Mouse (Mus musculus) forebrain, embryonic 16.5 days (tissue): Measurements from ENCODE around the gene Kcnq1. TPM values are rescaled to one million over a fixed set of nuclear protein-coding genes. Genes with fewer than 3 reads are reported as not detected.
A peak's percentile ranks its signal among the peaks of the same experiment; 100 is the strongest.

Experiments
- ATAC-seq: fragments of 200-750 bp; cut with Nextera tagmentation; 2 replicates; pipeline ENCODE4 v1.8.0; 2017; ENCODE audit warnings: mild to moderate bottlenecking, moderate library complexity
- H3K27ac ChIP-seq: fragments of 300-500 bp; sonication (generic); 2 replicates; pipeline ENCODE4 v1.5.1; 2014; ENCODE audit warnings: low read length, control low read depth
- H3K27me3 ChIP-seq: fragments of 300-500 bp; sonication (generic); replicated peaks from 2 replicates; pipeline ENCODE4 v1.6.1; 2014; ENCODE audit warnings: low read length; ENCODE audit not compliant: control insufficient read depth, insufficient read depth
- H3K36me3 ChIP-seq: fragments of 300-500 bp; sonication (generic); 2 replicates; pipeline ENCODE4 v1.6.1; 2014; ENCODE audit not compliant: control insufficient read depth, insufficient read depth
- H3K4me1 ChIP-seq: fragments of 300-500 bp; sonication (generic); replicated peaks from 2 replicates; pipeline ENCODE4 v1.6.1; 2014; ENCODE audit warnings: low read length; ENCODE audit not compliant: control insufficient read depth, insufficient read depth
- H3K4me2 ChIP-seq: fragments of 300-500 bp; sonication (generic); 2 replicates; pipeline ENCODE4 v1.6.1; 2014; ENCODE audit warnings: mild to moderate bottlenecking, low read length, control low read depth
- H3K4me3 ChIP-seq: fragments of 300-500 bp; sonication (generic); replicated peaks from 2 replicates; pipeline ENCODE4 v1.5.1; 2014; ENCODE audit warnings: mild to moderate bottlenecking, low read length, control low read depth
- H3K9ac ChIP-seq: fragments of 300-500 bp; sonication (generic); replicated peaks from 2 replicates; pipeline ENCODE4 v1.6.1; 2014; ENCODE audit warnings: low read depth, low read length, control low read depth
- H3K9me3 ChIP-seq: fragments of 300-500 bp; sonication (generic); 2 replicates; pipeline ENCODE4 v1.6.1; 2016; ENCODE audit warnings: low read length; ENCODE audit not compliant: control insufficient read depth
- WGBS: fragments of 180-500 bp; shearing (Covaris S2); extraction: QIAGEN DNeasy Blood & Tissue Kit; methylation state at CpG from one replicate; pipeline ENCODE4 v1.1.7; 2014; 5-methylcytosine and 5-hydroxymethylcytosine counted together
- polyA plus RNA-seq: library from polyadenylated mRNA; unstranded; fragments of >200 nt; fragmentation: Nextera tagmentation; extraction: Ambion mirVana; gene quantifications from 2 replicates; pipeline ENCODE4 v1.2.1, GENCODE M21; 2015

Gene Kcnq1
- polyA plus RNA-seq, 1 experiment from 2014 or later = 1.1 TPM

- Histone ChIP-seq H3K4me1 (no peaks in the 10 kb centered on the region), H3K36me3 (no peaks in the 10 kb centered on the region), H3K4me3 (no peak overlapping the region), H3K9ac (no peak overlapping the region), H3K9me3 (no peaks in the 10 kb centered on the region), H3K27ac (no peak overlapping the region), H3K4me2 (no peak overlapping the region), H3K27me3 (peaks cover 65% of the 10 kb centered on the region)
- ATAC-seq = no peak
- WGBS = 76% methylated on average over 5 of the region's 5 CpGs
Observed at GRCm38 (mm10) chr7:143360776-143361175, 254.6 kb downstream of the Kcnq1 start.

GRCm38 (mm10) chr7:143364092-143364832 is 258.1 kb downstream of the Kcnq1 start:
- H3K9me3 ChIP-seq = no peaks in the 10 kb centered on the region; the same call in 1 of the 2 replicates
- peaks cover 6% of the 10 kb centered on the region; the same call in 1 of the 2 replicates for H3K4me1 ChIP-seq
- no peak overlapping the region for H3K9ac ChIP-seq
- no peaks in the 10 kb centered on the region for H3K36me3 ChIP-seq
- no peak for ATAC-seq
- WGBS = 96% methylated on average over 7 of the region's 7 CpGs
- H3K4me3 ChIP-seq = no peak overlapping the region
- H3K27ac ChIP-seq = no peak overlapping the region
- H3K4me2 ChIP-seq = no peak overlapping the region
- H3K27me3 ChIP-seq = peaks cover 77% of the 10 kb centered on the region

GRCm38 (mm10) chr7:143364969-143365839 is 259.0 kb downstream of the Kcnq1 start:
- Histone ChIP-seq H3K4me2 (no peak overlapping the region), H3K9ac (no peak overlapping the region), H3K27me3 (peaks cover 70% of the 10 kb centered on the region), H3K27ac (no peak overlapping the region), H3K9me3 (no peaks in the 10 kb centered on the region; the same call in 1 of the 2 replicates), H3K36me3 (no peaks in the 10 kb centered on the region), H3K4me1 (peaks cover 6% of the 10 kb centered on the region; the same call in 1 of the 2 replicates), H3K4me3 (no peak overlapping the region)
- no peak for ATAC-seq
- 70% methylated on average over 8 of the region's 8 CpGs for WGBS

- H3K9me3 ChIP-seq = no peaks in the 10 kb centered on the region; the same call in 1 of the 2 replicates
- H3K4me1 ChIP-seq = peaks cover 6% of the 10 kb centered on the region; the same call in 1 of the 2 replicates
- H3K36me3 ChIP-seq = no peaks in the 10 kb centered on the region
- H3K4me2 ChIP-seq = peak overlapping the region; percentile 4; the same call in 1 of the 2 replicates
- no peak overlapping the region for H3K27ac ChIP-seq
- H3K27me3 ChIP-seq = peaks cover 75% of the 10 kb centered on the region
- 42% methylated on average over 20 of the region's 20 CpGs for WGBS
- no peak for ATAC-seq
- H3K9ac ChIP-seq = no peak overlapping the region
- H3K4me3 ChIP-seq = no peak overlapping the region
Observed at GRCm38 (mm10) chr7:143367366-143368266, 261.5 kb downstream of the Kcnq1 start.

DNA sequence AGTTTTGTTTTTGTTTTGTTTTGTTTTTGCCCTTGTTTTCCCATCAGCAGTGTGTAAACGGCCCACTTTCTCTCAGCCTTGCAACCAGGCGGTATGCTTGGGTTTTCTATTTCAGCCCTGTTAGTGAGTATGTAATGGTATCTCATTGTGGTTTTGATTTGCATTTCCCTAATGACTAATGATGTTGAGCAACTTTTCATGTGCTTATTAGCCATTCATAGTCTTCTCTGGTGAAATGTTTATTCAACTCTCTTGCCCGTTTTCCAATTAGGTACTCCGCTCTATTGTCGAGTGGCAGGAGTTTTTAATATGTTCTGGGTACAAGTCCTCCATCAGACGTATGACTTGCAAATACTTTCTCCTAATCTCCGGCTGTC is 262.1 kb downstream of the Kcnq1 start:
- H3K27ac ChIP-seq = no peak overlapping the region
- H3K4me3 ChIP-seq = no peak overlapping the region
- 8% methylated on average over 7 of the region's 7 CpGs for WGBS
- no peak overlapping the region for H3K9ac ChIP-seq
- ATAC-seq = peak; percentile 47; the same call in 1 of the 2 replicates
- H3K27me3 ChIP-seq = peaks cover 72% of the 10 kb centered on the region
- peaks cover 6% of the 10 kb centered on the region; the same call in 1 of the 2 replicates for H3K4me1 ChIP-seq
- H3K9me3 ChIP-seq = no peaks in the 10 kb centered on the region; the same call in 1 of the 2 replicates
- H3K4me2 ChIP-seq = 0 out of 2 replicates have a peak overlapping the region, but pooled peaks have one; percentile 4
- H3K36me3 ChIP-seq = no peaks in the 10 kb centered on the region

DNA sequence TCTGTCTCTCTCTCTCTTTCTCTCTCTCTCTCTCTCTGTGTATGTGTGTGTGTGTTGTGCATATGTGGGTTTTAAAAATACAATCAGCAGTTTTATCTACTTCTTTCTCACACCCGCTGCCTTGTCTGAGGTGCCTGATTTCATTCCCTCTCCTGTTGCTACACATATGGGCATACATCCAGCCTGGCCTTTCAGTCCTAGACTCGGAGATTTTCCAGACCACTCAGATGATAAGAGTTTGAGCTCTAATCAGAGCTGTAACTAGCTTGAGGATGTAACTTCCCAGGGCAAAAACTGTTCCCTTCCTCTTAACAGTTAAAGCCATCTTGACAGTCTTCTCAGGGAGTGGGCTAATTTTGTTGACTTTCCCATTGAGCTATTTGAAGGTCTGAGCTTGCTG is 265.2 kb downstream of the Kcnq1 start:
- WGBS = 68% methylated on average over 2 of the region's 2 CpGs
- Histone ChIP-seq H3K4me2 (no peak overlapping the region), H3K4me1 (peaks cover 6% of the 10 kb centered on the region; the same call in 1 of the 2 replicates), H3K4me3 (no peak overlapping the region), H3K27me3 (peaks cover 65% of the 10 kb centered on the region), H3K9me3 (no peaks in the 10 kb centered on the region; the same call in 1 of the 2 replicates), H3K9ac (no peak overlapping the region), H3K27ac (no peak overlapping the region), H3K36me3 (no peaks in the 10 kb centered on the region)
- ATAC-seq = no peak

GRCm38 (mm10) chr7:143373265-143373664 is 267.1 kb downstream of the Kcnq1 start:
- Histone ChIP-seq H3K9me3 (no peaks in the 10 kb centered on the region), H3K4me3 (no peak overlapping the region), H3K4me2 (no peak overlapping the region), H3K27ac (no peak overlapping the region), H3K27me3 (peaks cover 65% of the 10 kb centered on the region), H3K4me1 (no peaks in the 10 kb centered on the region; the same call in 1 of the 2 replicates), H3K36me3 (no peaks in the 10 kb centered on the region), H3K9ac (no peak overlapping the region)
- 79% methylated on average over 3 of the region's 3 CpGs for WGBS
- ATAC-seq = no peak

DNA sequence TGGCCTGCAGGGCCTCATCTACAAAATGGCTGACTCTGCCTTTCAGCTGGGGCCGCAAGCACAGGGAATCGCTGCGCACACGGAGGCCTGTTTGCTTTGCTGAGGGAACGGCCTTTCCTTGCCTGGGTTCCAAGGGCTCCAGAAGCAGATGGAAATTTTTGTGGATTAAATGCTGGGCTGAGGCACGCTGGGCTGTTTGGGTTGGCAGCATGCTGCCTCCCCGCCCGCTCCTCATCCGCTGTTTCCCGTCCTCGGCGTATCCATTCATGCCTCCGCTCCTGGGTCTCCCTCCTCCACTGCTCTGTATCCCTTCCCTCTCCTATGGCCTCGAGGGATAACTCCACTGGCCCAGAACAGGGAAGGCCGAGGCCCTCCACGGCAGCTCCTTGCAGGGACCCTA is 269.8 kb downstream of the Kcnq1 start:
- 83% methylated on average over 16 of the region's 16 CpGs for WGBS
- Histone ChIP-seq H3K9me3 (no peaks in the 10 kb centered on the region), H3K27me3 (peaks cover 72% of the 10 kb centered on the region)

More for the DNA sequence above, 269.8 kb downstream of the Kcnq1 start:
- H3K4me1 ChIP-seq = no peaks in the 10 kb centered on the region
- no peak overlapping the region for H3K9ac ChIP-seq
- H3K27ac ChIP-seq = no peak overlapping the region
- H3K36me3 ChIP-seq = no peaks in the 10 kb centered on the region
- ATAC-seq = no peak
- H3K4me2 ChIP-seq = no peak overlapping the region
- H3K4me3 ChIP-seq = no peak overlapping the region
